Mouse (Mus musculus) midbrain, embryonic 10.5 days (tissue): ENCODE results near the gene Klk13. TPM values are rescaled to one million over a fixed set of nuclear protein-coding genes. Genes with fewer than 3 reads are reported as not detected.

Experiments used
- DNase-seq: peaks from one replicate; pipeline ENCODE4 v3.0.0-alpha.2; 2017; ENCODE audit warnings: low spot score
- H3K27ac ChIP-seq: fragments of 300-500 bp; sonication (generic); replicated peaks from 2 replicates; pipeline ENCODE4 v1.5.1; 2016; ENCODE audit warnings: mild to moderate bottlenecking
- H3K27me3 ChIP-seq: fragments of 300-500 bp; sonication (generic); 2 replicates; pipeline ENCODE4 v1.6.1; 2016; ENCODE audit warnings: low read depth, mild to moderate bottlenecking; ENCODE audit not compliant: poor library complexity, severe bottlenecking
- H3K36me3 ChIP-seq: fragments of 300-500 bp; sonication (generic); 2 replicates; pipeline ENCODE4 v1.6.1; 2016; ENCODE audit warnings: mild to moderate bottlenecking, moderate library complexity
- H3K4me1 ChIP-seq: fragments of 300-500 bp; sonication (generic); 2 replicates; pipeline ENCODE4 v1.6.1; 2016
- H3K4me3 ChIP-seq: fragments of 300-500 bp; sonication (generic); 2 replicates; pipeline ENCODE4 v1.5.1; 2016; ENCODE audit warnings: mild to moderate bottlenecking, moderate library complexity
- H3K9me3 ChIP-seq: fragments of 300-500 bp; sonication (generic); replicated peaks from 2 replicates; pipeline ENCODE4 v1.6.1; 2016; ENCODE audit warnings: mild to moderate bottlenecking
- WGBS: fragments of 180-500 bp; shearing (Covaris S2); methylation state at CpG from one replicate; pipeline ENCODE4 v1.1.7; 2016; 5-methylcytosine and 5-hydroxymethylcytosine counted together
- polyA plus RNA-seq: library from polyadenylated mRNA; unstranded; fragments of >200 nt; fragmentation: Nextera tagmentation; extraction: Ambion mirVana; gene quantifications from 2 replicates; pipeline ENCODE4 v1.2.1, GENCODE M21; 2016

The Klk13 gene
- polyA plus RNA-seq, 1 experiment from 2014 or later, result 0.33 TPM

DNA sequence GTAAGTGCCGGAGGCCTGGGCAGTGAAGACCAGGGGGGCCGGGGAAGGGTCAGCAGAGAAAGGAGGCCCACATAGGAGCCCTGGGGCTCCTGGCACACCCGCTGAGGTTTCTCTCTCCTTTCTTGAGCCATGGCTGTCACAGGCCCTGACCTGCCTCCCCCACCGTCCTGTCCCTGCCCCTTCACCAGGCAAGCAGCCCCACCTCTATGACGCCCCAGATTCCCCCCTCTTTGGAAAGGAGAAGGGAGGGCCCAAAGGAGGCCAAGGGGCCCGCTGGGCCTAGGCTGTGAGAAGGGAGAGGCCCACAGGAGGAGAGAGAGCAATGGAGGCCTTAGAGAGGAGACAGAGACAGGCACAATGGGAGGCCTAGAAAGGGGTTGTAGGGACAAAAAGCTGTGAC is 62.4 kb downstream of the Klk13 start:
- H3K27ac ChIP-seq, result peak overlapping the region; percentile 85
- WGBS, result 40% methylated on average over 6 of the region's 6 CpGs

DNA sequence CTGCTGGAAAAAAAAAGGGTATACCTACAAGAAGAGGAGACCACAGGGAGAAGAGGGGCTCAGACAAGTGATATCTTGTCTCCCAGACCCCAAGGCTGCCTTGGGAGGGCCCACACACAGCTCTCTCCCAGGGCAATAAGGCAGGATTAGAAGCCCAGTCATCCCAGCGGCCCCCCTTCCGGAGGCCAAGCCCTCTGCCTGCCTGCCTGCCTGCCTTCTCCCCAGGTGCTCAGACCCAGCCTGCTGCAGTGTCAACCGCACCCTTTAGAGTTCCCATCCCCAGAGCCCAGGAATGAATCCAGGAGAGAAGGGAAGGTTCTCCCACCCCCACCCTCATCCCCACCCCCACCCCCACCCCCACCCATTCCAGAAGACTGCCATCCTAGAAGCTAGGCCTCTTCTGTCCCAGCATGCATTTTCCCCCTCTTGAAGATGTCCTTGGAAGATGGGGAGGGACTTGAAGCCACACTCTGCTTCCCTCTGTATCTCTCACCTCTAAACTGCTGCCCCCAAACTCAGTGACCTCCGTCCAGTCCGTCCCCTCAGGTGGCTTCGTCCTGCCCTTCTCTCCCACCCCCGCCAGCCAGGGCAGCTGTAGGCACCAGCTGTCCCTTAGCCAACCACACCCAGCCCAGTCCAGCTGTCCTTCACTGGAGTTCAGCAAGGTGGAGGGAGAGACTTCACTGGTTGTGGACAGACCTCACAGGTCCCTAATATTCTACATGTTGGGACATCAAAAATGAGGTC is 63.1 kb downstream of the Klk13 start:
- H3K4me1 ChIP-seq, result peaks cover 17% of the 10 kb centered on the region
- peak; percentile 11 for DNase-seq
- 51% methylated on average over 7 of the region's 7 CpGs for WGBS
- H3K27ac ChIP-seq, result peak overlapping the region; percentile 85
- no peaks in the 10 kb centered on the region for H3K36me3 ChIP-seq
- H3K9me3 ChIP-seq, result no peaks in the 10 kb centered on the region
- no peak overlapping the region for H3K4me3 ChIP-seq
- H3K27me3 ChIP-seq, result no peaks in the 10 kb centered on the region

More for the DNA sequence above, 62.4 kb downstream of the Klk13 start:
- no peaks in the 10 kb centered on the region for H3K36me3 ChIP-seq
- peak; percentile 12 for DNase-seq
- H3K4me3 ChIP-seq, result no peak overlapping the region
- no peaks in the 10 kb centered on the region for H3K9me3 ChIP-seq
- H3K4me1 ChIP-seq, result peaks cover 17% of the 10 kb centered on the region
- no peaks in the 10 kb centered on the region for H3K27me3 ChIP-seq

DNA sequence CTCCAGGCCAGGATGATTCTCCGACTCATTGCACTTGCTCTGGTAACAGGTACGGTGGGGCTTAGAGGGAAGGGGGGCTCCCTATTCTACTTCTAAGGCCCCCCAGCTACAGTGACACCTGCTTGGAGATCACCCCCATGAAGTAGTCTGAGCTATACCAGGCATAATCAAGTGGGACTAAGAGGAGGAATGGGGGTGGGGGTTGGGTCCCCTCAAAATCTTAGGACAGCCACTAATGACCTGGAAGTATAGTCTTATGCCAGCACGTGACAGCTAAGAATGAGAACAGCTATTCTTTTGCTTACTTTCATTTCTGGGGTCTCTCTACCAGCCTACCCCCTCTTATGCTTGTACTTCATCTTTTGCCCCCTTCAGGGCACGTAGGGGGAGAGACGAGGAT is 64.1 kb downstream of the Klk13 start:
- H3K27ac ChIP-seq, result no peak overlapping the region
- WGBS, result 79% methylated on average over 5 of the region's 5 CpGs
- DNase-seq, result no peak
- H3K9me3 ChIP-seq, result no peaks in the 10 kb centered on the region
- H3K36me3 ChIP-seq, result no peaks in the 10 kb centered on the region
- peaks cover 3% of the 10 kb centered on the region; the same call in 1 of the 2 replicates for H3K27me3 ChIP-seq
- peaks cover 17% of the 10 kb centered on the region for H3K4me1 ChIP-seq
- no peak overlapping the region for H3K4me3 ChIP-seq

Other genes with a start within 250 kb of the Klk13 start
- 2.2 and 3.6 TPM in 2 replicates for gene Vsig10l, start 249.4 kb upstream of the Klk13 start, polyA plus RNA-seq
- gene Iglon5, start 222.5 kb upstream of the Klk13 start, polyA plus RNA-seq, result 0.70 and 2.0 TPM in 2 replicates
- gene 4931406B18Rik, start 206.6 kb upstream of the Klk13 start, polyA plus RNA-seq, result not detected in 2 replicates
- gene Cd33, start 168.1 kb upstream of the Klk13 start, polyA plus RNA-seq, result 0.83 and 1.0 TPM in 2 replicates
- gene Zfp658, start 150.3 kb upstream of the Klk13 start, polyA plus RNA-seq, result 4.7 and 5.9 TPM in 2 replicates
- gene Zfp719, start 133.0 kb upstream of the Klk13 start, polyA plus RNA-seq, result 14.6 and 16.6 TPM in 2 replicates
- gene Zfp819, start 105.4 kb upstream of the Klk13 start, polyA plus RNA-seq, result 0.87 and 1.6 TPM in 2 replicates
- gene Ceacam18, start 77.9 kb upstream of the Klk13 start, polyA plus RNA-seq, result not detected in 2 replicates
- 0.16 and 0.66 TPM in 2 replicates for gene Siglece, start 52.4 kb upstream of the Klk13 start, polyA plus RNA-seq
- gene Ctu1, start 40.6 kb upstream of the Klk13 start, polyA plus RNA-seq, result 17.4 and 17.5 TPM in 2 replicates
- not detected in 2 replicates for gene Klk14, start 22.1 kb upstream of the Klk13 start, polyA plus RNA-seq
- gene Klk12, start 56.3 kb downstream of the Klk13 start, polyA plus RNA-seq, result not detected in 2 replicates
- not detected in 2 replicates for gene Klk11, start 62.0 kb downstream of the Klk13 start, polyA plus RNA-seq
- 0.19 and 0.36 TPM in 2 replicates for gene Klk10, start 68.5 kb downstream of the Klk13 start, polyA plus RNA-seq
- not detected in 2 replicates for gene Klk9, start 79.3 kb downstream of the Klk13 start, polyA plus RNA-seq
- 9.5 and 10.0 TPM in 2 replicates for gene Klk8, start 85.0 kb downstream of the Klk13 start, polyA plus RNA-seq
- not detected in 2 replicates for gene Klk7, start 98.7 kb downstream of the Klk13 start, polyA plus RNA-seq
- not detected in 2 replicates for gene Klk6, start 111.9 kb downstream of the Klk13 start, polyA plus RNA-seq
- 0.17 TPM in 1 of 2 replicates, not detected in the other for gene Klk5, start 129.4 kb downstream of the Klk13 start, polyA plus RNA-seq
- not detected in 2 replicates for gene Klk4, start 168.6 kb downstream of the Klk13 start, polyA plus RNA-seq
- not detected in 2 replicates for gene Klk15, start 221.2 kb downstream of the Klk13 start, polyA plus RNA-seq
- gene Klk1b8, start 238.1 kb downstream of the Klk13 start, polyA plus RNA-seq, result not detected in 2 replicates